Mouse (Mus musculus) frontal cortex, adult 2 months (tissue): ENCODE measurements at regions not wholly inside any gene's neighbourhood (a gene's known extent, or its start where the extent isn't known, plus 50 kb on each side); places are given as distances from the start of the nearest gene placed in this dataset.

Source experiments
- DNase-seq, 2 experiments: peaks; one replicate each; pipeline ENCODE4 v3.0.0; 2022; ENCODE audit warnings: low spot score in 1 of 2; ENCODE audit errors: extremely low spot score in 1 of 2

DNA sequence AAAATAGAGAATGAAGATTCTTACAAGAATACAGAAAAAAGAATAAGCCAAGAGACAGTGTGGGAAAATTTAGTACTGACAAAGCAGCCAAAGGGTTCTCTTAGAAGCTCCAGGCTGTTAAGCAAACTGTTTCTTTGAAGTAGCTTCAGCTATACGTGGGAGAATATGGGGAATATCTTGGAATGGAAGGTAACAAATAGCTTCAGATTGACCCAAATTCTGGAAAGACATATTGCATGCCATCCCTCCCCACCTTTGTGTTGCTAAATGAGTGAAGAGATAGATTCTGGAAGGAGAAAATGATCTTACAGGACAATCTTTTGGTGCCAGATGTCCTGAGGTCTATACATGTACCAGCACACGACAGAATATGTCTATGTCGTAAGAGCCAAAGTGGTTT is 591.9 kb upstream of the Cdh6 start:
- peak; percentile 23 for DNase-seq

DNA sequence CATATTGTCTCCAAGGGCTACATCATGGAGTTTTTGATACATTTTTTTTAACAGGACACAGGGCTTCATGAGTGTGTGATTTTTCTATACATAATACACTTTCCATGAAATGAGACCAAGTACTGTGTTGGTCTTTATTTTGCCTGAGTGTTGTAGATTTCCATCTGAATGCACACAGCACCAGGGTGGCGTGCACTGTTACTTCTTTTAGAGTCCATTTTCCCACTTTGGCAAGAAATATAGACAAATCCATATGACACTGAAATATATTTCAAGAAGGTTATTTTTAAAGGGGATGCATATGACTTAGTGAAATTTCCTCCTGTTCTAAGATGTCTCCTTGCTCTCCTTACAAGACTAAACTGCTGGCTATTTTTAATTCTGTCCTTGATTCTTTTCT is 591.1 kb upstream of the Cdh6 start:
- DNase-seq, result no peak

DNA sequence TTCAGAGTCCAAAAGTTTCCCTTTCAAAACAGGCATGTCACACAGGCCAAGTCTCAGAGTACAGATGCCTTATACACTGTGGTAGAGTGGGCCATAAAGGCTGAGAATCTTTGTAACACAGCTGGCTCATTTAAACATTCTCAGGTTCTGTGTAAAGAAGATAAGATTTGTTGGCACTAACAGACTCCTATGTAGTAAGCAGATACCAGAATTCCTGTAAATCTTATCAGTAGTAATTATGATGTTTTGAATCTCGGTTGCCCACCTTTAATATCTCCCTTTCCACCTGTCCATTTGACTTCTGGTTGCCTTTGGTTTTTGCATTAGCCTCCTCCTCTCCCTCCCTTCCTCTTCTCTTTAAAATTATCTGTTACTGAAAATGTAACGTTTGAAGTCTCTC is 573.1 kb upstream of the Cdh6 start:
- DNase-seq, result no peak

DNA sequence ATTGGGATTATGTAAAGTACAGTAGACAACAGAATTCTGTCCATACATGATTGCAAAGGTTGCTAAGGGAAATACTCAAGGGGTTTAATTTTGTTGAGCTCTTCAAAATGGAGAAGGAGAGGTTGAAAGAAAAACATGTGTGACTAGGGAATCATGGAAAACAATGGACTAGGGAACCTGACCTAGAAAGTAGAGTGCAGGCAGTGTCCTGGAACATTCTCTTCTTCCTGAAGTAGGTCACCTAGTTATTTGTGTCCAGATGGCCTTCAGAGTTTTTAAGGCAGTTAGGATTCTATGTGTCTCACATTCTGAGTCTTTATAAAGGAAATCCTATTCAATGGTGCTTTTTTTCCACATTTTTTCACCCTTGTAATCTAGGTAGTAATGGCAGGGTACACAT is 532.8 kb upstream of the Cdh6 start:
- no peak for DNase-seq

DNA sequence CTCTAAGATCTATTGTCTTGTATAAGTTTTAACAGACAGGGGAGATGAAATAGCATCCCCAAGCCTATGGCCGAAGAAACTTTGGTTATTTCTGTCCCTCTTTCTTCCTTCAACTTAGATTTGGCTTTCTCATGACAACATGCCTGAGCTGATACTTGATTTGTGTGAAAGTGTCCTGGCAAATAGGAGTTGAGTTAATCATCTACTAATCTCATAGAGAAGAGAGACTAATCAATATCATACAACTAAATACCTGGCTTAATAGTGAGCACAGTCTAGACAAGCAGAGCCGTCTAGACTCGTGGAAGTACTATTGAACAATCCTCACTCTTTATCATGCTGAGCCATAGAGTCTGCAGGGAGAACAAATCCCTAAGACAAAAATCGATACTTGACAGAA is 531.7 kb upstream of the Cdh6 start:
- DNase-seq, result no peak

- DNase-seq, result peak; percentile 13 to 55
These were observed 494.7 kb upstream of the Cdh6 start for GRCm38 (mm10) chr15:13668193-13668592.

GRCm38 (mm10) chr15:13667278-13667677 is 493.8 kb upstream of the Cdh6 start:
- peak in 1 of 2 experiments; percentile 26 for DNase-seq

DNA sequence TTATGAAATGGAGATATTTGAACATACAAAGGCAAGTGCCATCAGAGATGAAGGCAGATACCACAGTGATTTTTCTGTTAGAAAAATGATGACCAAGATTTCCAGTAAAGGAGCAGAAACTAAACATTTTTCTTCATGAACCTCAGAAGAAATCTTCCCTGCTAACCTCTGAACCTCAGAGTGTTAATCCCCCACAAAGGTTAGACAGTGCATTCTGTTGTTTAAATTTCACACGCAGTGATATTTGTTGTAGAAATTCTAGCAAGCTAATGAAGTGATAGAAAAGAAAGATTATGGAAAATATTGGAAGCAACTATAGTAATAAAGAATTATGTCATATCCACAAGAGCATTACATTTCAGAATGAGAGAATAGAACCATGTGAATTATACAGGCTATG is 488.8 kb upstream of the Cdh6 start:
- no peak for DNase-seq

GRCm38 (mm10) chr15:13655038-13655437 is 481.6 kb upstream of the Cdh6 start:
- DNase-seq, result peak in 1 of 2 experiments; percentile 47

GRCm38 (mm10) chr15:13635346-13635940 is 462.0 kb upstream of the Cdh6 start:
- peak in 1 of 2 experiments; percentile 29 for DNase-seq

DNA sequence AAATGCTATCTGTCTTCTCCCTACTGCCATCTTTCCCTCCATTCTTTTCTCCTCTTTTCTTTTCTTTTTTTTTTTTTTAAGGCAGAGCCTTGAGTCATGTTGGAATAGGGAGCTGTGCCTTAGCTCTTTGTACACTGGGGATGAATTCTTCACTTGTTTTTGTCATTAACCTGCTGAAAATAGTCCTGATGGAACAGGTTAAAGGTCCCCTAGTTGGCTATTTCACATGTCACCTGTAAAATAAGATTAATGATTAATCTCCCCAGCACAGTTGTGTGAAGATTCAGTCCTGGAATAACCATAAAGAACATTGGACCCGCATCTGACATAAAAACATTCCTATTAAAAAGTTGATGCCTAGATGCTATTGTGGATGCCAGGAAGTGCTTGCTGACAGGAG is 428.7 kb upstream of the Cdh6 start:
- no peak for DNase-seq

GRCm38 (mm10) chr15:13597856-13598255 is 424.4 kb upstream of the Cdh6 start:
- DNase-seq, result no peak

- peak in 1 of 2 experiments; percentile 4 for DNase-seq
These were observed 420.3 kb upstream of the Cdh6 start for GRCm38 (mm10) chr15:13593823-13594222.

GRCm38 (mm10) chr15:13590864-13591263 is 417.4 kb upstream of the Cdh6 start:
- no peak for DNase-seq

DNA sequence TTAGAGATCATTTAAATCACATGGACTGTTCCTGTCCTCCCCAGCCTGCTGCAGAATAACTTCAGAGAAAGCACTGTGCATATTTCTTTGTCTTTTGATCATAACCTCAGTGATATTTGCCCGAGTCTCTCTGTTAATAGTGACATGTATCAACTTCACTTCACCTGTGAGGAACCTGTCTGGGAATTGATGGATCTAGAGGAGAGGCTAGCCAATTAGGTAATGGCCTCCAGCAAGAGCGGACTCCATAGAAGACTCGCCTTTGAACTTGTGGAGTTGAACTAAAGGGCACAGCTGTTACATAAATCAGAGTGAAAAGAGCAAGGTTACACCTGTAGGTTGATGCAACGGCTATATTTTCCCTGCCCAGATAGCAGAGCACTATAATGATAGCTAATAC is 409.8 kb upstream of the Cdh6 start:
- DNase-seq, result no peak

GRCm38 (mm10) chr15:13582134-13582533 is 408.7 kb upstream of the Cdh6 start:
- DNase-seq, result no peak

DNA sequence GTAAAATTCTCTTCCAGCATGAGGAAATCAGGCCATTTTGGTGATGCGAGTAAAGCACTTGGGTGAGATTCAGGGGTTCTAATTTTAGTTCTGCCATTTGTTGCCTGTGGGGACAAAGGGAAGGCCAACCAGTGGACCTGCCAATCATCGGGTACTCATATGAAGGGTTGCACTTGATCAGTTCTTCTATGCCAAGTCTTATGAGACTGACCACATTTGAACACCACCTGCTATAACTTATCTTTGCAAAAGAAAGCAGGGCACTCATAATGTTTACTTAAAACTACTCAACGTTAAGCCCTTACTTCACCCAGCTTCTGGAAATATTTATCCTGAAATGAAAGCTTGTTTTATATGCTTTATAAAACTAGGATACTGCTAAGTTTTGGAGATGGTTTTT is 400.1 kb upstream of the Cdh6 start:
- DNase-seq, result no peak

GRCm38 (mm10) chr15:13560920-13561319 is 387.4 kb upstream of the Cdh6 start:
- no peak for DNase-seq

GRCm38 (mm10) chr15:13549207-13549837 is 375.8 kb upstream of the Cdh6 start:
- DNase-seq, result no peak

GRCm38 (mm10) chr15:13540026-13540425 is 366.6 kb upstream of the Cdh6 start:
- no peak for DNase-seq

DNA sequence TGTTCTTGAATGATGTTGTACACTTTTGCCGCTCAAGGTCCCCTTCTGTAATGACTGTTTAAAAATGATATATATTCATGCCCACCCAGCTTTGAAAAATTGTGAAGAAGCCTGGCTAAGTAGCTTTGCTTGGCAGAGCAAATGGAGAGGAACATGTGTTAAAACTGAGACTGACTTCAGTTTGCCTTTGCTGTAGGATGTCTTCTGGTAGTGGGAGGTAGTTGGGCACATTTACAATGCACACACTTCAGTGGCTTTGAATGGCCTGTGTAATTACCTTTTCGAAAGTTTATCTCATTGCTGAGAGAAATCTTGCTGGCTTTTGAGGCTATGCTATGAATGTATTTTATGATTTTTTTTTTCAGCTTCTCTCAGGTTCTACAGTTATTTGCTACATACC is 360.5 kb upstream of the Cdh6 start:
- DNase-seq, result no peak

- no peak for DNase-seq
These were observed 356.5 kb upstream of the Cdh6 start for GRCm38 (mm10) chr15:13529960-13530359.

- DNase-seq, result no peak
These were observed 355.6 kb upstream of the Cdh6 start for GRCm38 (mm10) chr15:13529050-13529449.
